Mouse (Mus musculus): Measurements from ENCODE around the gene Rab20.

Rab20 gene

GRCm38 (mm10) chr8:11405722-11406481, 72.6 kb downstream of the Rab20 start:
- DNase-seq (ENCODE audit: low read depth), result no peak

- DNase-seq (ENCODE audit: low read depth), result no peak
These were observed 73.9 kb downstream of the Rab20 start for GRCm38 (mm10) chr8:11404614-11405013.

GRCm38 (mm10) chr8:11403813-11404212, 74.7 kb downstream of the Rab20 start:
- DNase-seq (ENCODE audit: low read depth), result no peak

All from NIH3T3 (cell line).